Mouse (Mus musculus) neural tube, embryonic 14.5 days (tissue): ENCODE measurements around the gene Tbc1d1. TPM values are rescaled to one million over a fixed set of nuclear protein-coding genes. Genes with fewer than 3 reads are reported as not detected.

ENCODE experiments used
- ATAC-seq: fragments of 200-750 bp; cut with Nextera tagmentation; 2 replicates; pipeline ENCODE4 v1.8.0; 2017; ENCODE audit warnings: low read depth, mild to moderate bottlenecking, moderate TSS enrichment, moderate library complexity
- H3K27ac ChIP-seq: fragments of 300-500 bp; sonication (generic); 2 replicates; pipeline ENCODE4 v1.5.1; 2014; ENCODE audit warnings: low read depth, mild to moderate bottlenecking, control low read depth, low read length, moderate library complexity, mixed read lengths
- H3K27me3 ChIP-seq: fragments of 300-500 bp; sonication (generic); 2 replicates; pipeline ENCODE4 v1.6.1; 2014; ENCODE audit warnings: low read length; ENCODE audit not compliant: control insufficient read depth, insufficient read depth
- H3K36me3 ChIP-seq: fragments of 300-500 bp; sonication (generic); 2 replicates; pipeline ENCODE4 v1.6.1; 2014; ENCODE audit warnings: low read length, mixed read lengths; ENCODE audit not compliant: control insufficient read depth, insufficient read depth
- H3K4me1 ChIP-seq: fragments of 300-500 bp; sonication (generic); 2 replicates; pipeline ENCODE4 v1.6.1; 2014; ENCODE audit warnings: low read length; ENCODE audit not compliant: control insufficient read depth, insufficient read depth
- H3K4me2 ChIP-seq: fragments of 300-500 bp; sonication (generic); 2 replicates; pipeline ENCODE4 v1.6.1; 2014; ENCODE audit warnings: mild to moderate bottlenecking, low read depth, low read length, control low read depth
- H3K4me3 ChIP-seq: fragments of 300-500 bp; sonication (generic); 2 replicates; pipeline ENCODE4 v1.5.1; 2014; ENCODE audit warnings: low read depth, low read length, control low read depth, mixed read lengths
- H3K9ac ChIP-seq: fragments of 300-500 bp; sonication (generic); replicated peaks from 2 replicates; pipeline ENCODE4 v1.6.1; 2014; ENCODE audit warnings: low read depth, mild to moderate bottlenecking, control low read depth, low read length, mixed read lengths
- H3K9me3 ChIP-seq: fragments of 300-500 bp; sonication (generic); 2 replicates; pipeline ENCODE4 v1.6.1; 2016; ENCODE audit warnings: low read length; ENCODE audit not compliant: control insufficient read depth
- WGBS: fragments of 180-500 bp; shearing (Covaris S2); extraction: QIAGEN DNeasy Blood & Tissue Kit; methylation state at CpG from one replicate; pipeline ENCODE4 v1.1.7; 2014; 5-methylcytosine and 5-hydroxymethylcytosine counted together
- polyA plus RNA-seq: library from polyadenylated mRNA; unstranded; fragments of >200 nt; fragmentation: Nextera tagmentation; extraction: Ambion mirVana; gene quantifications from 2 replicates; pipeline ENCODE4 v1.2.1, GENCODE M21; 2014

The Tbc1d1 gene
- polyA plus RNA-seq, 1 experiment from 2014 or later: 16.0 TPM

- Histone ChIP-seq H3K9ac (no peak overlapping the region), H3K36me3 (no peaks in the 10 kb centered on the region), H3K27ac (no peak overlapping the region), H3K9me3 (no peaks in the 10 kb centered on the region), H3K4me1 (no peaks in the 10 kb centered on the region), H3K27me3 (no peaks in the 10 kb centered on the region), H3K4me2 (no peak overlapping the region), H3K4me3 (no peak overlapping the region)
- whole genome bisulfite sequencing: 80% methylated on average over 5 of the region's 5 CpGs
- ATAC-seq: no peak
These were observed 19.8 kb upstream of the Tbc1d1 start for GRCm38 (mm10) chr5:64136325-64136724.

- Histone ChIP-seq H3K27ac (no peak overlapping the region), H3K9ac (no peak overlapping the region), H3K4me1 (no peaks in the 10 kb centered on the region), H3K27me3 (no peaks in the 10 kb centered on the region), H3K36me3 (no peaks in the 10 kb centered on the region), H3K9me3 (no peaks in the 10 kb centered on the region), H3K4me2 (no peak overlapping the region), H3K4me3 (no peak overlapping the region)
- 90% methylated on average over 3 of the region's 3 CpGs for WGBS
- ATAC-seq: no peak
These were observed 15.9 kb upstream of the Tbc1d1 start for GRCm38 (mm10) chr5:64140202-64140601.

DNA sequence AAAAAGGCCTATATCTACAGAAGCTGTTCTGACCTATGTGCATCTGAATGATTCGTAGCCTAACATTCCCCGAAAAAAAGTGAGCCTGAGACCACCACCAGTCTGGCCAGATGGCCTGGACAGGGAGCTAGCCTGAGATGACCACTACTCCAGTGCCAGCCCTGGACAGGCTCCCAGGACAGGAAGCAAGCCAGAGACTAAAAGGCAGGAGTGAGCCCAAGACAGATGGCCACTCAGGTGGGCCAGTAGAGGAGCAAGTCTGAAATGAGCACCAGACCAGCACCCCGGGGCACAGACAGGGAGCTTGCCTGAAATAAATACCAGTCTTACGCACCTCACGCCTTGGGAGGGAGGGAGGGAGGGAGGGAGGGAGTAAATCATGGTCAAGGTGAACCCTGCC is 11.8 kb upstream of the Tbc1d1 start:
- H3K4me1 ChIP-seq: no peaks in the 10 kb centered on the region
- no peaks in the 10 kb centered on the region for H3K27me3 ChIP-seq
- H3K27ac ChIP-seq: no peak overlapping the region
- H3K36me3 ChIP-seq: no peaks in the 10 kb centered on the region
- WGBS: 85% methylated on average over 5 of the region's 5 CpGs
- H3K9me3 ChIP-seq: no peaks in the 10 kb centered on the region
- no peak for ATAC-seq
- H3K4me2 ChIP-seq: no peak overlapping the region
- H3K4me3 ChIP-seq: no peak overlapping the region
- H3K9ac ChIP-seq: no peak overlapping the region

- ATAC-seq: no peak
- Histone ChIP-seq H3K9me3 (no peaks in the 10 kb centered on the region), H3K27ac (no peak overlapping the region), H3K4me1 (no peaks in the 10 kb centered on the region), H3K4me3 (no peak overlapping the region), H3K27me3 (no peaks in the 10 kb centered on the region), H3K36me3 (no peaks in the 10 kb centered on the region), H3K9ac (no peak overlapping the region), H3K4me2 (no peak overlapping the region)
- 83% methylated on average over 10 of the region's 10 CpGs for WGBS
These were observed 9.6 kb upstream of the Tbc1d1 start for GRCm38 (mm10) chr5:64146384-64147005.

- ATAC-seq: no peak
- no peaks in the 10 kb centered on the region for H3K27me3 ChIP-seq
- no peaks in the 10 kb centered on the region for H3K9me3 ChIP-seq
- no peak overlapping the region for H3K9ac ChIP-seq
- H3K27ac ChIP-seq: no peak overlapping the region
- no peaks in the 10 kb centered on the region for H3K36me3 ChIP-seq
- no peak overlapping the region for H3K4me2 ChIP-seq
- H3K4me1 ChIP-seq: no peaks in the 10 kb centered on the region
- 36% methylated on average over 17 of the region's 17 CpGs for WGBS
- no peak overlapping the region for H3K4me3 ChIP-seq
These were observed 6.6 kb upstream of the Tbc1d1 start for GRCm38 (mm10) chr5:64149184-64150127.

DNA sequence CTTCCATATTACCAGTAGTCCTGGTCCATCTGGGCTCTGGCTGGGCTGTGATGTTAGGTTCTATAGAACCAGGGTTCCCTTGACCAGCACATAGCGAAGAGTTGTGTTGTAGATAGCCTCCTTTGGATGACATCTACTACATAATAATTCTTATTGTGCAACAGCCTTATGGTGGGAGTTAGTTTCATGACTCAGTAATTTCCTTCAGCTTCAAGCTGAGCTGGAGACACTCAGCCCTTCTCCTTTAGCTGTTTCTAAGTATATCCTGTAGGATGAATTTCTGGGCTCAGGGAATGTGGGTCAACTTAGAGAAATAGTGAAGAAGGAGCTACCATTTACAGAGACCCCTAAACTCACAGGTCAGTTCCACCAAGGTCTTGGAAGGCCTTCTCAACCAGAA is 2.8 kb upstream of the Tbc1d1 start:
- H3K4me3 ChIP-seq: no peak overlapping the region
- WGBS: 92% methylated on average over 1 of the region's 1 CpGs

DNA sequence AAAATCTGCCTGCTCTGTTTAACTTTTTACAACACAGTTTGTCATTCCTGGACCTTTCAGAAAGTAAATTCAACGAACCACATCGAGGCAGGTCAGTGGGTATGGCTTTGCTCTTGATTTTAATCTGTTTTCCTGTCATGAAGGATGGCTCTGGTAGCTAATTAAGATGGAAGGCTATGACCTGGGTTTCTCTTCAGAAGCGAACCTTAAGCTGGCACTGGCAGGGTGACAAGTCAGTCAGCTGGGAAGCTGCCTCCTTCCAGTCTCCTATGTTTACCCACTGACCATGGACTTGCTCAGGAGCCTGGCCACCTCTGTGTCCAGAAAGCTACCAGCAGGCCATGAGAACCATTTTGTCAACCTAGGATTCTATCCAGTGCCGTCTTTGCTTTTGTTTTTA is 474 bp downstream of the Tbc1d1 start:
- Histone ChIP-seq H3K4me1 (0 out of 2 replicates have a peak, but pooled peaks cover 2% of the 10 kb centered on the region), H3K27me3 (peaks cover 10% of the 10 kb centered on the region; the same call in 1 of the 2 replicates), H3K4me2 (peak overlapping the region; percentile 12; the same call in 1 of the 2 replicates), H3K9me3 (no peaks in the 10 kb centered on the region), H3K4me3 (no peak overlapping the region), H3K36me3 (no peaks in the 10 kb centered on the region), H3K27ac (no peak overlapping the region), H3K9ac (no peak overlapping the region)
- no peak for ATAC-seq
- 55% methylated on average over 4 of the region's 4 CpGs for WGBS

More for the DNA sequence above, 2.8 kb upstream of the Tbc1d1 start:
- Histone ChIP-seq H3K36me3 (no peaks in the 10 kb centered on the region), H3K9ac (no peak overlapping the region), H3K9me3 (no peaks in the 10 kb centered on the region), H3K27ac (no peak overlapping the region), H3K4me1 (no peaks in the 10 kb centered on the region), H3K4me2 (no peak overlapping the region), H3K27me3 (0 out of 2 replicates have a peak, but pooled peaks cover under 1% of the 10 kb centered on the region)
- no peak for ATAC-seq

DNA sequence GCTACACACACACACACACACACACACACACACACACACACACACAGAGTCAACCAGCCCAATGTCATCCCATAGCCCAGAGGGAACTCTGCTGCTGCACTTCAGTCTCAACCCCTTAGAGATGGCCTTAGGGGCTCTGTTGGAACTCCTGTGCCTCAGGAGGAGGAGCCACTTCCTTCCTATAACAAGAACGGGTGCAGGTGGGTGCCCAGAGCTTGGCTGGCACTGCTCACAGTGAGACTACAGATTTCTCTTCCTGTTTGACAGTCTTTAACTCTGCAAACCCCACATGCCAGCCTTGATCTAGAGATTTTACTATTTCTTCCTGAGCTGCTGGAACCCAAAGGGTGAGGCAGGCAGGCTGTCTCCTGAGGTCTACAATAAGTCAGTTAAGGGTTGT is 1.8 kb downstream of the Tbc1d1 start:
- Histone ChIP-seq H3K27ac (no peak overlapping the region), H3K36me3 (no peaks in the 10 kb centered on the region), H3K4me1 (0 out of 2 replicates have a peak, but pooled peaks cover 2% of the 10 kb centered on the region), H3K4me3 (no peak overlapping the region), H3K9me3 (no peaks in the 10 kb centered on the region), H3K4me2 (no peak overlapping the region), H3K9ac (no peak overlapping the region), H3K27me3 (peaks cover 10% of the 10 kb centered on the region; the same call in 1 of the 2 replicates)
- 64% methylated on average over 1 of the region's 1 CpGs for WGBS
- ATAC-seq: no peak

DNA sequence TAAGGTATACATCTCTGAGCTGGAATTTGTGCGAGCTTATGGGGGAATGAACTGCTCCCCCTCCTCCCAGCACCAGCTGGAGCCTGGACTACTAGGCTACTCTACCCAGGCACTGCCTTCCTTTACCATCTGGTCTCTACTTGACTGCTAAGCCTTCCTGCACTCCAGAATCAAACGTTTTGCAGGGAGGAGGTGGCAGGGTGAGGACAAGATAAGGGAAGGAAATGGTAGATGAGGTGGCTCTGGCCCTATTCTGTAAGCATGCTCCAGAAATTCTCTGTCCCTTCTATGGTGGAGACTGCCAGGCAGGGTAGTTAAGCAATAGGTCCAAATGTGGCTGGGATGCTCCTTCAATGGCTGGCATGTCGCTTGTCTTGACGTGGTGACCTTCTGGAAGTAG is 2.4 kb downstream of the Tbc1d1 start:
- Histone ChIP-seq H3K36me3 (no peaks in the 10 kb centered on the region), H3K9me3 (no peaks in the 10 kb centered on the region), H3K4me3 (no peak overlapping the region), H3K9ac (no peak overlapping the region), H3K4me2 (peak overlapping the region; percentile 100), H3K27me3 (peaks cover 10% of the 10 kb centered on the region; the same call in 1 of the 2 replicates), H3K4me1 (0 out of 2 replicates have a peak, but pooled peaks cover 2% of the 10 kb centered on the region), H3K27ac (no peak overlapping the region)
- no peak for ATAC-seq
- WGBS: 37% methylated on average over 4 of the region's 4 CpGs
